Mouse (Mus musculus): ENCODE data around the gene Lamtor4. TPM values are rescaled to one million over a fixed set of nuclear protein-coding genes. Genes with fewer than 3 reads are reported as not detected.

The Lamtor4 gene
- polyA plus RNA-seq, 1 experiment from 2014 or later, result 87.0 TPM

DNA sequence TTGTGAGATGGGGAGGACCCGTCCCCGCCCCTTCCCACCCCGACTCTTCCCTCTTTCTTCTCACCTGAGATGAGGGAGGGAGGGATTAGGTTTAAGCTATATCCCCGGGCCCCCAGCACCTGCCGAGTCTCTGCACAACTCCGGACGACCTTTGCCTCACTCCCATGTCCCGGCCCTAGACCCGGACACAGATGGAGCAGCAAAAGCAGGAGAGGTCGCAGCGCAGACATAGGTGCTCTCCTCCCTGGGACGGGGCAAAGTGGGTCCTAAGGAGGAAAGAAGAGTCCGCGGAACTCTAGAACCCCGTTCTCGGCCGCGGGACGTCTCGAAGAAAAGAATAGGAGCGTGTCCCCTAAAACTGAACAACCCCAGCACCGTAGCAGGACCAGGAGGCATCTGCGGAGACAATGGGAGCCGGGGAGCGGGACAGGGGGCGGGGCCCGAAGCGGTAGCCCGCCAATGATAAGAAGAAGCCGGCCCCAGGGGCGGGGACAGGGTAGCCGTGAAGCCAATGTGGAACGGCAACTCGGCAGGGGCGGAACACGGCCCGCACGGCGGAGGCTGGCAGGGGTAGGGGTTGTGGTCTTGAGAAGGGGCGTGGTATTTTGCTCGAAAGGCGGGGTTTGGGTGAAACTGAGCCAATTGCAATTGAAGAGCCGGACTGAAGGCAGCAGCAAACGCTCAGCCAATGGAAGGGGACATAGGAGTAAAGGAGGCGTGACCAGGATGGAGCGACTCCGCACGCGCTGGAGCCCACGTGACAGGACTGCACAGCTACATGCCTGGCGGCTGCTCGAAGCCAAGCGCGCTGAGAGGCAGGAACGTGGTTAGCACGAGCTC is 24.5 kb downstream of the Lamtor4 start, which contains the start of the genes Gm43720, Gpc2 and Stag3:
Gene Gm43720, minus strand, starts transcription at position 374 of the 840 bp plus-strand sequence.
Gene Gpc2, minus strand, starts transcription at position 421 of the 840 bp plus-strand sequence.
Gene Stag3, plus strand, starts transcription at position 656 of the 840 bp plus-strand sequence.
- under 1% methylated on average over 56 of the region's 56 CpGs for WGBS
- Histone ChIP-seq H3K9me3 (replicated peaks; ENCODE audit: low read length) (no peaks in the 10 kb centered on the region), H3K36me3 (ENCODE audit: insufficient read depth, low read length) (0 out of 2 replicates have a peak, but pooled peaks cover 6% of the 10 kb centered on the region), H3K27ac (no peak within 1 kb of the TSS), H3K4me1 (replicated peaks; ENCODE audit: insufficient read depth, low read length) (peaks cover 11% of the 10 kb centered on the region; the same call in 1 of the 2 replicates), H3K4me2 (ENCODE audit: low read length) (peak within 1 kb of the TSS; percentile 87), H3K4me3 (replicated peaks; ENCODE audit: low read depth, low read length) (peak within 1 kb of the TSS; percentile 55), H3K27me3 (ENCODE audit: insufficient read depth, low read length) (no peaks in the 10 kb centered on the region), H3K9ac (ENCODE audit: low read depth, low read length) (peak within 1 kb of the TSS; percentile 62)
- peak; percentile 97 for ATAC-seq (replicated peaks; ENCODE audit: low FRiP score, low read depth)
- DNase-seq (ENCODE audit: low spot score), result peak; percentile 98
- TF ChIP-seq CTCF (IDR thresholded peaks at IDR 0.05; ENCODE audit: low read depth), result no peak

DNA sequence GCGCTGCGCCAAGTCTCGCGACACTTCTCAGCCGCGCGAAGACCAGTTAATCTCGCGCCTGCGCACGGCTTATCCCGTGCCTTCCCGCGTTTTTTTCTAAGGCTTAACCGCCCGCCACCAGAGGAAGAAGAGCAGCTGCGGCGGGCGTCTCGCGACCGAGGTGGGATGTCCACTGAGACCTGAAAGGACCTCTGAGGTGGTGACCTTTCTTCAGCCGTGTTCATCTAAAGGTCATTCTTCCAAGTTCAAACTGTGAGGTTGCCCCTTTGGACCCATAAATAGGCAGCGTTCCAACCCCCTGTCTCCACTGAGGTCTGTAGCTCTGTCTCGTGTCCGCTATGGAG is 25.1 kb downstream of the Lamtor4 start:
- WGBS, result 27% methylated on average over 26 of the region's 26 CpGs
- H3K9me3 ChIP-seq (replicated peaks; ENCODE audit: low read length), result no peaks in the 10 kb centered on the region
- H3K36me3 ChIP-seq (ENCODE audit: insufficient read depth, low read length), result 0 out of 2 replicates have a peak, but pooled peaks cover 6% of the 10 kb centered on the region
- H3K9ac ChIP-seq (ENCODE audit: low read depth, low read length), result 0 out of 2 replicates have a peak overlapping the region, but pooled peaks have one; percentile 4
- ATAC-seq (replicated peaks; ENCODE audit: low FRiP score, low read depth) (no peak), DNase-seq (ENCODE audit: low spot score) (no peak)
- H3K4me2 ChIP-seq (ENCODE audit: low read length), result peak overlapping the region; percentile 87
- H3K4me3 ChIP-seq (replicated peaks; ENCODE audit: low read depth, low read length), result peak overlapping the region; percentile 55; the same call in 1 of the 2 replicates
- no peaks in the 10 kb centered on the region for H3K27me3 ChIP-seq (ENCODE audit: insufficient read depth, low read length)
- H3K27ac ChIP-seq, result no peak overlapping the region
- no peak for TF ChIP-seq CTCF (IDR thresholded peaks at IDR 0.05; ENCODE audit: low read depth)
- peaks cover 7% of the 10 kb centered on the region; the same call in 1 of the 2 replicates for H3K4me1 ChIP-seq (replicated peaks; ENCODE audit: insufficient read depth, low read length)

DNA sequence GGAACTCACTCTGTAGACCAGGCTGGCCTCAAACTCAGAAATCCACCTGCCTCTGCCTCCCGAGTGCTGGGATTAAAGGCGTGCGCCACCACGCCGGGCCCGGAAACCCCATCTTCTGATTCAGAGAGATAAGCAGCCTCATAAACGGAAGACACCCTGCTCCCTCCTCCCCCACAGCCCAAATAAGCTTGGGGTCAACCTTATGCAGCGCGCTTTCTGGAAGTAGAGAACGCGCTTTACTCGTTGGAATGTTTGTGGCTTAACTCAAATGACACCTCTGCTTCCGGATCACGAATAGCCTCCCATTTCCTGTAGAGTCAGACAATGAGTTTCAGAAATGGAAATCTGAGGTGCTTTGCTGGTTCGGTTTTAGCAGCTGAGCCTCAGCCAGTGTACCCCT is 25.5 kb downstream of the Lamtor4 start:
- ATAC-seq (replicated peaks; ENCODE audit: low FRiP score, low read depth) (no peak), DNase-seq (ENCODE audit: low spot score) (no peak)
- TF ChIP-seq CTCF (IDR thresholded peaks at IDR 0.05; ENCODE audit: low read depth), result no peak
- Histone ChIP-seq H3K27ac (no peak overlapping the region), H3K27me3 (ENCODE audit: insufficient read depth, low read length) (no peaks in the 10 kb centered on the region), H3K36me3 (ENCODE audit: insufficient read depth, low read length) (0 out of 2 replicates have a peak, but pooled peaks cover 6% of the 10 kb centered on the region), H3K9ac (ENCODE audit: low read depth, low read length) (no peak overlapping the region), H3K4me2 (ENCODE audit: low read length) (no peak overlapping the region), H3K9me3 (replicated peaks; ENCODE audit: low read length) (no peaks in the 10 kb centered on the region), H3K4me1 (replicated peaks; ENCODE audit: insufficient read depth, low read length) (peaks cover 7% of the 10 kb centered on the region; the same call in 1 of the 2 replicates), H3K4me3 (replicated peaks; ENCODE audit: low read depth, low read length) (no peak overlapping the region)
- 91% methylated on average over 15 of the region's 15 CpGs for WGBS

DNA sequence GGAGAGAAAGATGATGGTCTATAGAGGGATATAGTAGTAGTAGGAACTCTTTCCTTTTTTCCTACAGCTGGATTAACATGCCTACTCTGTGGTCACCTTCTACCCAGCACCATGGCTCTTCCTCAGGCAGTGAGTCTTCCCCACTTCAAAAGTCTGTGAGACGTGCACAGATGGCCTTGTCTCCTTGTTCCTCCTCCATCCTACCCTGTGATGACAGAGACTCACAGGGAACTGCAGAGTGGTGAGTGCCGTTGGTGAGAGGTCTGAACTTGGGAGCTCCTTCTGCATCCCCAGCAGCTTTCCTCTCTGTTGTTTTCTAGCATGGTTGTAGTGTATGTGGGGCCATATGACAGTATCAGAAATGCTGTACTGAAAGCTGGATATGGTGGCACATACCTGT is 26.5 kb downstream of the Lamtor4 start:
- H3K27me3 ChIP-seq (ENCODE audit: insufficient read depth, low read length), result no peaks in the 10 kb centered on the region
- TF ChIP-seq CTCF (IDR thresholded peaks at IDR 0.05; ENCODE audit: low read depth), result no peak
- 0 out of 2 replicates have a peak, but pooled peaks cover 6% of the 10 kb centered on the region for H3K36me3 ChIP-seq (ENCODE audit: insufficient read depth, low read length)
- H3K4me3 ChIP-seq (replicated peaks; ENCODE audit: low read depth, low read length), result no peak overlapping the region
- no peak overlapping the region for H3K9ac ChIP-seq (ENCODE audit: low read depth, low read length)
- WGBS, result 85% methylated on average over 2 of the region's 2 CpGs
- no peak overlapping the region for H3K4me2 ChIP-seq (ENCODE audit: low read length)
- H3K4me1 ChIP-seq (replicated peaks; ENCODE audit: insufficient read depth, low read length), result peaks cover 7% of the 10 kb centered on the region; the same call in 1 of the 2 replicates
- no peak overlapping the region for H3K27ac ChIP-seq
- DNase-seq (ENCODE audit: low spot score), result no peak
- H3K9me3 ChIP-seq (replicated peaks; ENCODE audit: low read length), result no peaks in the 10 kb centered on the region
- no peak for ATAC-seq (replicated peaks; ENCODE audit: low FRiP score, low read depth)

DNA sequence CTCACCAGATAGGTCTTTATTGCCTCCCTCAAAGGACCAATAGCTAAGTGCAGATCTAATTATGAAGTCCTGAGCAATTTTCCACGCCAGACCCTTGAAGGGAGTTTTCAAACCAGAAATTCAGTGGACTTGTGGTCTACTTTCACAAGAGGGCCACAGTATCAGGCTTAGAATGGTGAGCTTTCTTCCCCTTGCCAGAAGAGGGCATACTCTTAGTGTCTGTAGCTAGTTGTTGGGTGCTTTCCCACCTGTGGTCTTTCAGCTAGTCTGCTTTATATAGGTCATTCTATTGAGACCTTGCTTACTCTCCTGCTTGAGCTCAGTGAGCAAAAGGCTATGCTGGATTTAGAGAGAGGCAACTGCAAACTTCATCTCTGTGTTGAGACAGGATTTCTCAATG is 28.3 kb downstream of the Lamtor4 start:
- Histone ChIP-seq H3K4me1 (replicated peaks; ENCODE audit: insufficient read depth, low read length) (peaks cover 7% of the 10 kb centered on the region; the same call in 1 of the 2 replicates), H3K9ac (ENCODE audit: low read depth, low read length) (no peak overlapping the region), H3K4me2 (ENCODE audit: low read length) (no peak overlapping the region), H3K27ac (no peak overlapping the region), H3K36me3 (ENCODE audit: insufficient read depth, low read length) (no peaks in the 10 kb centered on the region), H3K9me3 (replicated peaks; ENCODE audit: low read length) (no peaks in the 10 kb centered on the region), H3K4me3 (replicated peaks; ENCODE audit: low read depth, low read length) (no peak overlapping the region), H3K27me3 (ENCODE audit: insufficient read depth, low read length) (no peaks in the 10 kb centered on the region)
- TF ChIP-seq CTCF (IDR thresholded peaks at IDR 0.05; ENCODE audit: low read depth), result peak; percentile 51
- 55% methylated on average over 1 of the region's 1 CpGs for WGBS
- ATAC-seq (replicated peaks; ENCODE audit: low FRiP score, low read depth), result no peak
- DNase-seq (ENCODE audit: low spot score), result no peak

DNA sequence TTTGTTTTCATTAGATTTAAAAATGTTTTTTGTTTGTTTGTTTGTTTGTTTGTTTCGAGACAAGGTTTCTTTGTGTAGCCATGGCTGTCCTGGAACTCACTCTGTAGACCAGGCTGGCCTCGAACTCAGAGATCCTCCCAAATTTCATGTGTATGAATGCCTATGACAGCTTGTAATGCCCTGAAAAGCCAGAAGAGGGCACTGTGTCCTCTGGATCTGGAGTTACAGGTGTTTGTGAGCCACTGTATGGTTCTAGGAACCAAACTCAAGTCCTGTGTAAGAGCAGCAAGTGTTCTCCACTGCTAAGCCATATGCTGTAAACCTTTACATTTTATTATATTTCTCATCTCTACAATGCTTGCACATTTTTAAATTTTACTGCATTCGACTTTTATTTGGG is 32.6 kb downstream of the Lamtor4 start:
- H3K36me3 ChIP-seq (ENCODE audit: insufficient read depth, low read length), result no peaks in the 10 kb centered on the region
- 78% methylated on average over 3 of the region's 3 CpGs for WGBS
- no peak for DNase-seq (ENCODE audit: low spot score)
- H3K27me3 ChIP-seq (ENCODE audit: insufficient read depth, low read length), result no peaks in the 10 kb centered on the region
- no peaks in the 10 kb centered on the region for H3K9me3 ChIP-seq (replicated peaks; ENCODE audit: low read length)
- no peak overlapping the region for H3K4me3 ChIP-seq (replicated peaks; ENCODE audit: low read depth, low read length)
- no peak overlapping the region for H3K9ac ChIP-seq (ENCODE audit: low read depth, low read length)
- H3K4me2 ChIP-seq (ENCODE audit: low read length), result no peak overlapping the region
- no peaks in the 10 kb centered on the region for H3K4me1 ChIP-seq (replicated peaks; ENCODE audit: insufficient read depth, low read length)
- peak; percentile 36; the same call in 1 of the 2 replicates for TF ChIP-seq CTCF (IDR thresholded peaks at IDR 0.05; ENCODE audit: low read depth)
- H3K27ac ChIP-seq, result no peak overlapping the region
- ATAC-seq (replicated peaks; ENCODE audit: low FRiP score, low read depth), result no peak

Measured in kidney, postnatal 0 days (tissue).